Comparison of ENCODE assay signal across 1 mouse cellular context in the genomic region with DNA sequence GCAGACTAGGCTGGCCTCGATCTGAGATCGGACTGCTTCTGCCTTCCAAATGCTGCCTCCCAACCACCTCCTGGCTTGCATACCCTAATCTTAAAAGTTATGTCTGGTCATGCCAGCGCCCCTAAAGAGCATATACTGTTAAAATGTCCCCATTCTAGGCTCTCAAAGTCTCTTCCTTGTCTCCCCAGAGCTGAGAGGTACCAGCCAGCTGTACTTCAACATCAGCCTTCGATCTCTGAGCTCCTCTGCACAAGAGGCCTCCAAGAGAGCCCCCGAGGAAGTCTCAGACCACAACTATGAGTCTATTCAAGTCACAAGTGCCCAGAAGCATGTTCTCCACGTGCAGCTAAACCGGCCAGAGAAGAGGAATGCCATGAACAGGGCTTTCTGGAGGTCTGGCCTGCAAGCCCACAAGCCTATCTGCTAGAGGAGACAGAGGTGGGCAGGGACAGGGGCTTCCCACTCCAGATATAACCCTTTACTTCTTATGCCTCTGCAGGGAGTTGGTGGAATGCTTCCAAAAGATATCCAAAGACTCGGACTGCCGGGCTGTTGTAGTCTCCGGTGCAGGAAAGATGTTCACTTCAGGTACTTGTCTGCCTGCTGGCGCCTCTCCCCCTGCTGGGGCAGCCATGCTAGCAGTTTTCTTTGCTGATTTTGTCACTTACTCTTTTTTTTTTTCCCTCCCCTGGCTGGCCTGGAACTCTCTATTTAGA.
TF ChIP-seq lines count a peak whose summit lies in the region.

No protein-coding gene starts in this region.

TF ChIP-seq in CH12.LX, 34 proteins besides CTCF, POLR2A, EP300 and RAD21 (continued from another document):
- TF ChIP-seq TBP (conservative IDR thresholded peaks at IDR 0.05; ENCODE audit: low read depth, low read length) (no peak), MAZ (IDR thresholded peaks at IDR 0.05; ENCODE audit: low read depth, low read length) (no peak), MEF2A (IDR thresholded peaks at IDR 0.05; ENCODE audit: borderline replicate concordance, low read depth, low read length) (no peak), TCF12 (IDR thresholded peaks at IDR 0.05; ENCODE audit: low read depth, low read length) (no peak), CHD2 (IDR thresholded peaks at IDR 0.05; ENCODE audit: low read length) (no peak), ELF1 (IDR thresholded peaks at IDR 0.05; ENCODE audit: low read depth, low read length) (0 out of 2 replicates have a peak, but pooled peaks have one; percentile 9), USF1 (IDR thresholded peaks at IDR 0.05; ENCODE audit: low read depth, low read length) (no peak), ZC3H11A (IDR thresholded peaks at IDR 0.05; ENCODE audit: low read depth, low read length) (no peak), HCFC1 (IDR thresholded peaks at IDR 0.05; ENCODE audit: low read depth, low read length) (no peak), MAX (IDR thresholded peaks at IDR 0.05; ENCODE audit: low read length) (peak; percentile 43; the same call in 1 of the 2 replicates), SIN3A (IDR thresholded peaks at IDR 0.05; ENCODE audit: low read length) (peak; percentile 41; the same call in 1 of the 2 replicates), ZKSCAN1 (IDR thresholded peaks at IDR 0.05; ENCODE audit: borderline replicate concordance, low read depth, low read length) (no peak), ZNF384 (IDR thresholded peaks at IDR 0.05; ENCODE audit: low read depth, low read length) (peak; percentile 89), KAT2A (IDR thresholded peaks at IDR 0.05; ENCODE audit: insufficient replicate concordance, low read length) (no peak), JUND (conservative IDR thresholded peaks at IDR 0.05; ENCODE audit: low read depth, low read length) (no peak), BHLHE40 (IDR thresholded peaks at IDR 0.05; ENCODE audit: low read depth, low read length) (peak; percentile 67), IRF4 (IDR thresholded peaks at IDR 0.05; ENCODE audit: low read depth, low read length) (no peak), ETS1 (conservative IDR thresholded peaks at IDR 0.05; ENCODE audit: low read depth, low read length) (no peak), NRF1 (IDR thresholded peaks at IDR 0.05; ENCODE audit: low read depth, low read length) (peak; percentile 43), NELFE (IDR thresholded peaks at IDR 0.05; ENCODE audit: low read depth, low read length) (0 out of 2 replicates have a peak, but pooled peaks have one; percentile 22), JUN (IDR thresholded peaks at IDR 0.05; ENCODE audit: insufficient read depth, low read depth, low read length) (no peak), MXI1 (IDR thresholded peaks at IDR 0.05; ENCODE audit: low read depth, low read length) (peak; percentile 32; the same call in 1 of the 2 replicates)
